Mouse (Mus musculus) embryo, embryonic 11 days (tissue): Measurements from ENCODE around the gene Ophn1.

ENCODE experiments used
- DNase-seq: peaks from one replicate; pipeline ENCODE4 v3.0.0-alpha.2; 2015

Ophn1 gene

GRCm38 (mm10) chrX:98890406-98891116, at the start of gene Ophn1:
TSS of gene Ophn1 (minus strand) at chrX:98891025.
- peak; percentile 75 for DNase-seq

- peak; percentile 94 for DNase-seq
Measured at GRCm38 (mm10) chrX:98937555-98938294, 46.9 kb upstream of the Ophn1 start.

DNA sequence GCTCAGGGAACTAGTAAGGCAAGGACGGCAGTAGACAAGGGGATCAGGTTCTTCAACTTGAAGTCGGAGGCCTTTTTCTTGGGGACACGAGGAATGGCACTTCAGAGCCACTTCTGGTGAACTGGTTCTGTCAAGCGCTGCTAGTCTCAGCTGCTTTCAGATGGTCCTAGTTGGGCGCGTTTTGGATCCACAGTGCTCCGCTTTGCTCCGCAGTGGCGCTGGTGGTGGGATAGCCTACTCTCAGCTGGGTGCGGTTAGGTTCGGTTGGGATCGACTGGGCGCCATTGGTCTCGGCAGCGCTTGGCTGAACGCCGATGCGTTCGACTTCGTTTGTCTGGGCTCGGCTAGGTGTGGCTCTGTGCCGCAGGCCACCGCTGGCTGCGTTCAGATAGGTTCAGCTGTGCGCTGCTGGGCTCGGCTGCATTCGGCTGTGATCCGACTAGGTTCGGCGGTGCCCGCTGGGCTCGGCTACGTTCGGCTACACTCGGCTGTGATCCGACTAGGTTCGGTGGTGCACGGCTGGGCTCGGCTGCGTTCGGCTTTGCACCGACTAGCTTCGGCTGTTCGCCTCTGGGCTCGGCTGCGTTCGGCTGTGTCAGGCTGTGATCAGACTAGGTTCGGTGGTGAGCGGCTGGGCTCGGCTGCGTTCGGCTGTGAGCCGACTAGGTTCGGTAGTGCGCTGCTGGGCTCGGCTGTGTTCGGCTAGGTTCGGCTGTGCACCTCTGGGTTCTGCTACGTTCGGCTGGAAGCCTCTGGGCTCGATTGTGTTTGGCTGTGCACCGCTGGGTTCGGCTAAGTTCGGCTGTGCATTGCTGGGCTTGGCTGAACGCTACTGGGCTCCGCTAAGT, 46.1 kb upstream of the Ophn1 start:
- DNase-seq = peak; percentile 90

GRCm38 (mm10) chrX:98936101-98936500, 45.3 kb upstream of the Ophn1 start, which contains the start of gene Yipf6:
TSS of gene Yipf6 (plus strand) at chrX:98936316.
- DNase-seq = no peak

DNA sequence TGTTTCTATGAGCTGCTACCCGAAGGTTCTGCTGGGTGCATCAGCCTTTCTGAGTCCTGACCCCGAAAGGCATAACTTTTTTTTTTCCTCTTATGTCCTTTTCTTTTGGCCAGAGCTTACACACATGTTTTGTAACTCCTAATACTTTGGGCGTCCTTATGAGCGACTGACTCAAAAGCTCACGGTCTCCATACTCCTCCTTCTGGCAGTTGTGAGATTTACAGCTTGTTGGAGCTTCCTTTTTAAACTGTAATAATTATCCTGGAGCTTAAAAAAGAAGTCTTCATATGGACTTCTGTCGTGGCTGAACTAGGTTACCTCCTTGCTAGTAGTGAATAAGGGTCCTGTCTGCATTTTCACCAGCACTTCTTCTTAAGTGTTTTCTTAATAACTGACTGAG, 28.6 kb upstream of the Ophn1 start:
- peak; percentile 54 for DNase-seq

- no peak for DNase-seq
Measured at GRCm38 (mm10) chrX:98908910-98909309, 18.1 kb upstream of the Ophn1 start.

DNA sequence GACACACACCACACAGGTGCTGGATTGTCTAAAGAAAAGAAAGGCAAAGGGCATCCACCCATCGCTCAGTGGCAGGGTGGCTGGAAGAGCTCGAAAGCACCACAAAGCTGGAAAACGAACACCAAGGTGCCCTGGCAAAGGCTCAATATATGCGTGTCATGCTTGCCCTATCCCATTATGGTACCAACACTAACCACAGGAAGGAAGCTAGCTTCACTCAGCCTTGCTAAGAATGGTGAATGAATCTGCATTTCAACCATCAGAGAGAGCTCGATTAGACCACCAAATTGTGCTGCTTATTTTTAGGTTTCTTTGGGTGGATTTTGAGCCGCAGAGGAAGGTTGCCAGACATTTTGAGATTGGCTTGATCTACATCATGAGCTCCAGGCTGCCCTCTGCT, 13.4 kb upstream of the Ophn1 start:
- DNase-seq = no peak

- DNase-seq = no peak
Measured at GRCm38 (mm10) chrX:98898307-98898706, 7.5 kb upstream of the Ophn1 start.

DNA sequence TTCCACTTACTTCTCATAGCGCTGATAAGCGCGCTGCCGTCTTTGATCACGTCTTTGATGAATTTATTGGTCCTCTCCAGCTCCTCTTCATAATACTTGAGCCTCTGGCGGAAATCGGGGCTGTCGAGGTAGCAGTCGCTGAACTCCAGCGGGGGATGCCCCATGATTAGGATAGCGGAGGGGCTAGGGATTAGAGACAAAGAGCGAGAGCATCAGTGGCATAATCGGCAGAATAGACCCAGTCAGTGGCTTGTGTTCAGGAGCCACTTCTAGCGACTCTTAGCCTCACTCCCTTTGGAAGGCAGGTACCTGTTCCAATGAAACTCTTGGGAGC, 786 bp downstream of the Ophn1 start:
- DNase-seq = no peak

DNA sequence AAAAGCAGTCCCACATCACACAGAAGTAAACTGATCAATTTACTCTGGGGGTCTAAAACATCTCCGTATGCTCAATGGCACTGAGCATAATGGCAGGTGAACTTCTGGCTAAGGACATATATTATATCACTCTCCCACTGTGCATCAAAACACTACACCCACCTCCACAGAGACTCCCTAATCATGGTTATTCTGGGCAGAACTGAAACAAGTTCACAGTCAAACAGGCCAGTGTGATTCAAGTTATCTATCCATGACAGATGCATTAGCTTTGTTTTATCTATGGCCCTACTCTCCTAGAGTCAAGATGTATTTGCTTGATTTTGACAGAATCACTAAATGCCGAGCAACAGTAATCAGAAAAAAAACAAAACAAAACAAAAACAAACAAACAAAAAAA, 8.8 kb downstream of the Ophn1 start:
- DNase-seq = no peak

GRCm38 (mm10) chrX:98881085-98881484, 9.7 kb downstream of the Ophn1 start:
- DNase-seq = no peak

GRCm38 (mm10) chrX:98880314-98880713, 10.5 kb downstream of the Ophn1 start:
- no peak for DNase-seq

- DNase-seq = no peak
Measured at GRCm38 (mm10) chrX:98875144-98875543, 15.7 kb downstream of the Ophn1 start.

DNA sequence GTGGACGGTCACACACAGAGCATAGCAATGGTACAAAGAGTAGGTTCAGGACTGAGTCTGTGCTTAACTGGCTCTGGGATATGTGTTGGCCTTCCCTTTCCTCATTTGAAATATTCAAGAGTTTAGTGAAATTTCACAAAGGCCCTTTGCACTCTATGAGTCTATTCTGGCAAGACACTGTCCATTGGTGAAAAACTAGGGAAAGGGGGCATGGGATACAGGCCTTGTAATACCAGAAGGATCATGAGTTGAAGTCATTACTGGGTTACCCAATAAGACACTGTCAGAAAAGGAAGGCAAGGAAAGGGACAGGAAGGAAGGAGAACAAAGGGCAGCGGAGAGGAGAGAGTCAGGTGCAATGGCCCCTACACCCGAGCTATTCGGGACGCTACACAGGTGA, 16.7 kb downstream of the Ophn1 start:
- DNase-seq = no peak

GRCm38 (mm10) chrX:98872064-98872463, 18.8 kb downstream of the Ophn1 start:
- no peak for DNase-seq

DNA sequence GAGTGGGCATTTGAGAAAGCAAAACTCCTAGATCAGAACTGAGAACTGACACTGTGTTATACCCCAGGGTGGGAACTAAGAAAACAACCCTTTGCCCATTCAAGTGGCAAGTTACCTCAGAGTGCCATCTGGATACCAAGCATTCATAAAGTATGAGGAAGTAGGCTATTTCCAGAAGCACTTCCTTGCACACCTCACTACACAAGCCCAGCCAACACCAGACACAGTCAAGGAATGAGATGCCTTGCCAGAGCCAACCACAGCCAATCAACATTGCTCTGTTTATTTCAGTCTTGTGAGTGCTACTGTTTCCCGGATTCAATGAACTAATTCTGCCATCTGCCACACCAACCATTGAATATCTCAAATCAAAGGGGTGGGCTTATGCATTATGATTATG, 20.3 kb downstream of the Ophn1 start:
- DNase-seq = no peak

DNA sequence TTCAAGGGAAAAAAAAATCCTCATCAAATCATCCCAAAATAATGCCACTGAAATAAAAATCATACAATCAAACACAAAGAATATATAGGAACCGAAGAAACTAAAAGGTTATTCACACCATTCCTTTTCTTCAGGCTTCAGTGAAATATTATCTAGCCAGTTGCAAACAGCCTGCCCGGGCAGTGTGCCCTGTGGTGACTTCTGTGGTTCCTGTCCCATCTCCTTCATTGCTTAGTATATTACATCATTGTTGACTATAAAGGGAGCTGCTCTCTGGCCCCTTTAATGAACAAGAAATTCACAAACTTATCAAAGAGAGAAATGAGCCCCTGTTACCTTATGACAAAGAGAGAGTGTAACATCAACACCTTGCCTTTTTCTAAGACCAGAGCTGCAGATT, 21.1 kb downstream of the Ophn1 start:
- no peak for DNase-seq

DNA sequence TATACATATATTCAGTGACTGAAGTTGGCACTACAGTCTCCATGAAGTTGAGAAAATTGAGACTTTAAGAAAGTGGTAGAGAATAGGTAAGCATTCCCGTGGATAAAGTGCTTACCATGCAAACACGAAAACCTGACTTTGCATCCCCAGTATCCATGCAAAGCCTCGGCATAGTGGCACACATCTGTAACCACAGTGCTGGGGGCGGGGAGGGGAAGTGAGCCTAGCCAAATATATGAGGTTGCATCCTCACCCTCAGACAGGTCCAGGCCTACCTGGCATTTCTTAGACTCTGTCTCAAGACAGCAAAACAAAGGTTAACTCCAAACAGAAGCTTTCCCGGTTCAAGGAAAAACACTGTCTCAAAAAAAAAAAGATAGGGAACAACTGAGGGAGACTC, 21.7 kb downstream of the Ophn1 start:
- DNase-seq = no peak

GRCm38 (mm10) chrX:98860167-98860566, 30.7 kb downstream of the Ophn1 start:
- no peak for DNase-seq

DNA sequence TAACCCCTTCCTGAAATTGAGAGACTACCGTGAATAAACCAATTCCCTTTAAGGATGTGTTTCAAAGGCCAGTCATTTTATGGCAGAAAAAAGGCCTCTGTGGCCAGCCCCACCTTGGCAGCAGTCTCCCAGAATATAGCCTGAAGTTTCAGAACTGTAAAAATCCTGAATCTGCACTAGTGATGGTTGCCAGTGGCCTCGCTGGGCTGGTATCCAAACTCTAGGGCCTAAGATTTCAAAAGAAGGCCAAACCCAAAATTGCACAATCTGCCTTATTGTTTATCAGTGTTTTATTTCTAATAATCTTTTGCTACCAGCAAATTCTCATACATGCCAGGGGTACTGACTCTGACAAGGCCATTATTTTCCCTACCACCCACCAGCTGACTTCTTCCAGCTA, 34.8 kb downstream of the Ophn1 start:
- DNase-seq = no peak

DNA sequence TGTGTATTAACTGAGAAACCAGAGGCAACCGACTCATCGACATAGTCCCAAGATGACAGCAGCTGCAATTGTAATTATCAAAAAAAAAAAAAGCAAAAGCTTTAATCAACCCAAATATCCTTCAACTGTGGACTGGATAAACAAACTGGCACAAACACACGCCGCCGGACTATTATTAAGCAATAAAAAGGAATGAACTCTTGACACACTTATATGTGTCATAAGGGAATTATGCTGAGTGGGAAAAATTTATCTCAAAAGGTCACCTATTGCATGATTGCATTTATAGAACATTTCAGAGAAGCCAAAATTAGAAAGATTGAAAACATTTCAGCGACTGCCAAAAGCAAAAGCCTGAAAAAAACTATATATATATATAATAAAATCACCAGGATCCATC, 40.0 kb downstream of the Ophn1 start:
- DNase-seq = no peak

DNA sequence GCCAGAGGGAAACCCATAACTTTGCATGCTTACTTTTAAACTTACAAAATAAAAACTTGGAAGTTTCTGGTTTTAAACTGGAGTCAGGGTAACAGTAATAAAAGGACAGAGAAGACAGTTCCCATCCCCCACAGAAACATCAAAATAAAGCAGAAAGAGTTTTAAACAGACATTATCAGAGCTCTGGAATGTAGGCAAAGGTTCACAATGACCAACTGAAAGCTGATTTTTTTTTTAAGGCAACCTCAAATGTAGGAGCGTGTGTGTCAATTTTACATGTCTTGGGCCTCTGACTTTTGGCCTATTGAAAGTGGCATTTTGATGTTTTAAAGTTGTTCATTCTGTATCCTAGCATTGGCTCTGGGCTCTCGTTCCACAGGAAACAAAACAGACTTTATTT, 49.2 kb downstream of the Ophn1 start:
- DNase-seq = no peak

DNA sequence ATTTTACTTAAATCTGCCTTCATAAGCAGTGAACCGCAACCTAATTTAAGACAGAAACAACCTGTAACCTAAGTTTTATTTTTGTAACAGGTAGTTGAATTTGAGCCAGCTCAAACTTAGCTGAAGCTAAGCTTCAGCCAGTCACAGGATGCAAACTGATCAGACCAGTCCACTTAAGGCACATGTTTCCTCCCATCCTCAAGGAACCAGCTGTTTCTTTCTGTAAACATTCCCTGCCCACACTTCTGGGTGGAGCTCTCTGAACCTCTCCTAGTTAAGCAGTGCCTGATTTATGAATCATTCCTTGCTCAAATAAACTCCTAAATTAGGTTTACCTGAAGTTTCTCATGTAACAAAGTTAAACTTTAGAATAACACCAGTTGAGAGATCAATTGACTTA, 54.8 kb downstream of the Ophn1 start:
- DNase-seq = no peak

- DNase-seq = no peak
Measured at GRCm38 (mm10) chrX:98803813-98804212, 87.0 kb downstream of the Ophn1 start.
